Mouse (Mus musculus): ENCODE measurements around the gene Cnih3.

Gene Cnih3

DNA sequence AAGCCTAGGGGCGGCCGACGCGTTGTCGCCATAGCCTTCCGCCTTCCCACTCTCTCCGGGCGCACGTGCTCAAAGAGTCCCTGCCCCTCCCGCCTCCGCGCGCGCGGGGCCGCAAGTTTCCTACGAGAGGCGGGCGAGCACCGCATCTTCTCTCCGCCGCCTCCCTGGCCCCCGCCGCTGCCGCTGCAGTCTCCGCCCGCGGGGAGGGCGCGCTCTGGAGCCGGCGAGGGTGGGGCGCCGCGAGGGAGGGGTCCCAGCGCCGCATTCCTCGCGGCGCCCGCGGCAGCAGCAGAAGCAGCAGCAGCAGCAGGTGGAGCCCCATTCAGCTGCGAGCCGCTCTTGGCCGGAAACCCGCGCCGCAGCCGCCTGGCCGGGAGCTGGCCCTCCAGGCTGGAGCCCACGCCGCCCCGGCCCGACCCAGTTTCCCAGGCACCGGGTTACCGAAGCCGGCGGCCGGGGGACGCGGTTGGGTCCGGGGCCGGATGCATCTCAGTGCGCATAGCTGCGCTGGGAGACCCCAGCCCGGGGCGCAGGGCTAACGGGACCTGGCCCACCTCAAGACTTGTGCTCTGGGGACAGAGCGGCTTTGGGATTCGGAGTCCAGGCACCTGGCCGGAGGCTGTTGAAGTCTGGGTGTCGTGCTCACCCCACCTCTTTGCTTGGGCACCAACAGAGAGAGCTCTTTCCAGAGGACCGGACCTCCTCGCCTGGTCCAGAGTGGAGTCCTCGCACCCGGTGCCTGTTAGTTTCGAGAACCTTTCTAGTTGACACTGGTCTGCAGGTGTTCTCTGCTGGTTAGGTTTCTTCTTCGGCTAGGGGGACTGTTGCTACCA is at the start of gene Cnih3:
TSS of gene Cnih3 (plus strand) at position 262 of the 833 bp plus-strand sequence.
- DNase-seq, result peak; percentile 6 to 35

DNA sequence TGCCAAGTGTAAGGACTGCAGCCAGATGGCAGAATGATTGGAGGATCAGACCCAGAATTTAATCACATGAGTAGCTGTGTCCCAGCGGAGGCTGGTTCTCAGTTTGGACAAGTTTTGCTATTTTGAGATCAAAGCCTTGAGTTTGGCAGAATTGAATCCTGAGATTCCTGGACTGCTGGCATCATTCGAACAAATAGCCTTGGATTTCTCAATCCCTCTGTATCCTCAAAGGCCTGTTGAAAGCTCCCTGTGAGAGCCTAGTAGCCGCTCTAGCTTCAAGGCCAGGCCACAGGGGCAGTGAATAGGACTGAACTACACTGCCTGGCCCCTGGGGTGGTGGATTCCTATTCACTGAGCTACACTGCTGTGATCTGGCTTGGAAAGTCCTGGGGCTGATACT is 44.4 kb upstream of the Cnih3 start:
- no peak for DNase-seq

- no peak for DNase-seq
Observed at GRCm38 (mm10) chr1:181310712-181311111, 41.7 kb upstream of the Cnih3 start.

DNA sequence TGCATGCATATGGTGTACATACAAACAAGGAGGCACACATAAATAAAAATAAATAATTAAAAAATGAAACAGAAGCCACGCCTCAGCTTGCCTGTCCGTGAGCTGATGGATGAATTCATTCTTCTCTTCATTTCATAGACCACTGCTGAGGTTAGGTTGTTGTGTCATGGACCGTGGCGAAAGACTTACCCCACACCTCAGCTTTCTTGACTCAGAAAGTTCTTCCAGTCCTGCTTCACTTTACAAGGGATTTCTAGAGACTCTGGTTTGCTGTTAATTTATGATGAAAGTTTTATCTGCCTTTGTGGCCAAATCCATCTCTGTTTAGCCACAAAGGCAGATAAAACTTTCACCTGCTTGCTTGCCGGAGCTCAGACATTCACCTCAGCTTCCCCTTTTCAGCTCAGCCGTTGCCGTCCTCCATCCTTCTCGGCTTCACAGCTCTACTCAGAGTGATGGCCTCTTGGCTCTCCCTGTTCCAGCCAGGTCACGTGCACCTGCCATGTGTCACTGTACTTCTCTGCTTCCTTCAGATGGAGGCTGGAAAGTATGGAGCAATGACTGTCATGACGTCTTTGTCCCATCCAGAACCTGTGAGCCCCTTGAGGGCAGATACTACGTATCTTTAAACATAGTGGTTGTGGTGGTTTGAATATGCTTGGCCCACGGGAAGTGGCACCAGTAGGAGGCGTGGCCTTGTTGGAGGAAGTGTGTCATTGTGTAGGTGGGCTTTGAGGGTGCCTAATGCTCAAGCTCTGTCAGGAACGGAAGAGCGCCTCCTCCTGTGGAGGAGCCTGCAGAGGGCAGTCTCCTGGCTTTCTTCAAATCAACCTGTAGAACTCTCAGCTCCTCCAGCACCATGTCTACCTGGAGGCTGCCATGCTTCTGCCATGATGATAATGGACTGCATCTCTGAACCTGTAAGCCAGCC is 40.0 kb upstream of the Cnih3 start:
- no peak for DNase-seq

- no peak for DNase-seq
Observed at GRCm38 (mm10) chr1:181313046-181313415, 39.4 kb upstream of the Cnih3 start.

DNA sequence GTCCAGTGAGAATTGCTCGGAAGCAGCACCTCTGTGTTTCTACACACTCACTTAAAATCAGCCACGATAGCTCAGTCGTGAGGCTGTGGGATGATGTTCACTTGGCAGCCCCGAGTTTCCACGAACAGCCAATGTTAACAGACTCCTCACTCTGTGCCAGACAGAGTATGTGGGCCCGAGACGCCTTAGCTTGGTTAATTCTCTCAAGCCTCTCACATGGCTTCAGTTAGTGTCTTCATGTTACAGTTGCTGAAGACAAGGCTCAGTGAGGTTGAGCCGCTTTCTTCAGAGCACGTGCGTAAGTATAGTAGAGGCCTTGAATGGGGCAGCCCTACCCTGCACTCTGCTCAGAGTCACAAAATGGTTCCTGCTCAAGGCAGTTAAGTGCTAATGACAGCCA is 38.1 kb upstream of the Cnih3 start:
- no peak for DNase-seq

DNA sequence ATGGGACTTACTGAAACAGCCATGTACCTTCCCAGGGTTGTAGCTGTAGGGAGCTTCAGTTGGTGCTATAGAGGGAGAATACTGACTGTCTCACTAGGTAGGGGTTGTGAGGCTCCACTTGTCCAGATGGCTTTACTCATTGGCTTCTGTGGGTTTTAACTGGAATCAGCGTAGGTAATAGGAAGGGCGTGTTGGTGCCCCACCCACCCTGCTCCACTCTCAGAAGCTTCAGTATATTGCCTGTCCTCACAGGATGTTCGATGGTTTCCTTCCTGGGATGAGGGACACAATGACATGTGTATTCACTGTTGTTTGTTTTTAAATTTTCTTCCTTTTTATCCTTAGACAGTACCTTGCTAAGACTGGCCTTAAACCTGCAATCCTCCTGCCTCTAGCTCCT is 37.1 kb upstream of the Cnih3 start:
- peak in 1 of 2 experiments; percentile 3 for DNase-seq

DNA sequence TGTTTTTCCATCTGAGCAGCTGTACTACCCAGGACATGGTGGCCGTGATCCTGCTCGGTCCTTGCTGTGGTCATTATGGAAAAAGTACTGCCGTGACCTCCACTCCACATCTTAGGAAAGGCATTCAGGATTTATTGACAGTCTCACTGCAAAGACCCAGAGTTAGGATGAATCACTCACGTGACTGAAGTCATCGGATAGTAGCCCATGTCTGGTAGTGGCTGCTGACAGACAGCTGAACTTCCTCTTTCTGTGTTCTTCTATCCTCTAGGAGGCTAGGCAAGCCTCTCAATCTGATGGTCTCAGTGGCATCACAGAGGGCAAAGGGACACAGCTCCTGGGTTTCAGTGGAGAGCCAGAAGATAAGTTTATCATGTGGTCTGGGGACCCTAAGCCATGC is 35.9 kb upstream of the Cnih3 start:
- DNase-seq, result no peak

- no peak for DNase-seq
Observed at GRCm38 (mm10) chr1:181319466-181319865, 33.0 kb upstream of the Cnih3 start.

DNA sequence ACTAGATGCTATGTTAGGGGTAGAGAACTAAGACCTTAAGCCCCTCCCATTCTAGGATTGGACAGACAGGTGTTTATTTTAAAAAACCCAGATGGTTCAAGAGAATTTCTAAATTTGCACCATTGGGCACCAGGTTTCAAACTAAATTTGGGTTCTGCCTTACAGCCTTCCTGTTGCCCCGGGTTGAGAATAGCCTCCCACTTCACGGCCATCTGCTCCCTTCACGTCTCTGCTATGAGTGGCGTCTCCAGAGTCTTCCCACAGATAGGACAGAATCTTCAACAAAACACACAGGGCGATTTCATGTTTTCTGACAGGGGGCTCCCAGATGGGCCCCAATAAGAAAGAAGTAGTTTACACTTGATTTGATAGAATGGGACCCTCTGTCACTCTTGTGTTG is 31.3 kb upstream of the Cnih3 start:
- no peak for DNase-seq

GRCm38 (mm10) chr1:181323134-181323533 is 29.3 kb upstream of the Cnih3 start:
- DNase-seq, result no peak

DNA sequence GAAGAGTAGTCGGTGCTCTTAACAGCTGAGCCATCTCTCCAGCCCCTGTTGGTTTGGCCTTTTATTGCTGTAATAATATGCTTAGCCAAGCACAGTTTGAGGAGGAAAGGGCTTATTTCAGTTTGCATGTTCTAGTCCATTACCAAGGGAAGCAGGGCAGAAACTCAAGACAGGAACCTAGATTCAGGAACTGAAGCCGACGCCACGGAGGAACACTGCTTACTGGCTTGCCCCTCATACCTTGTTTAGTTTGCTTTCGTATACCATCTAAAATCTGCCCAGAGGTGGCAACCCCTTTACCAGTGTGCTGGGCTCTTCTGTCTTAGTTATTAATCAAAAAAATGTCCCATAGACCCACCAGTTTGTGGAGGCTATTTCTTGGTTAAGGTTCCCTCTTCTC is 25.3 kb upstream of the Cnih3 start:
- no peak for DNase-seq

- no peak for DNase-seq
Observed at GRCm38 (mm10) chr1:181327636-181328420, 24.6 kb upstream of the Cnih3 start.

- no peak for DNase-seq
Observed at GRCm38 (mm10) chr1:181329110-181329509, 23.3 kb upstream of the Cnih3 start.

GRCm38 (mm10) chr1:181332597-181332996 is 19.8 kb upstream of the Cnih3 start:
- DNase-seq, result no peak

DNA sequence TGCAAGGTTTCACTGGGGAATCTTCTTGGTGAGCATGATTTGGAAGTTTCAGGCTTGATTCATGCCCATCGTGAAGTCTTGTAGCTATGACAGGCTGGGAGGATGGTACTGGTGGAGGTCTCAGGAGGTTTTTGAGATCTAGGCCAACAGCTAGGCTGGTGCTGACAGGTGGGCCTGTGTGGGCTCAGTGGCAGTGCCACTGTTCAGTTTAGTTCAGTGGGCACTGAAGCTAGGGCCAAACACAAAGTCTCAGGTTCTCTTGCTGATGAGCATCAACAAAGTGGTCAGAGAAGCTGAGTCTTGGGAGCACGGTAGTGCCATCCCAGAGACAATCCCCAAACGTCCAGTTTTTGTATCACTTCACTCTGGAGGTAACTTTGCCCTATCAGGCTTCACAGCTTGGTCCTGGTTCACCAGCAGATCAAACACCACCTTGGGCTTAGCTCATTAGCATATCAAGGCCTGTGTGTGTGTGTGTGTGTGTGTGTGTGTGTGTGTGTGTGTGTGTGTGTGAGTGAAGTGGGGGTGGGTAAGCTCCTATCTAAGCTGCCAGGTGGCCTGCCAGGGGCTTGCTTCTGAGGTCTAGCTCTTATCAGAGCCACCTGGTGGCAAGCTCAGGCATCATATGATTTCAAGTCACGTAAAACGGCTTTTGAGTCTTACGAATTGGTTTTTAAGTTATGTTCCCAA is 18.0 kb upstream of the Cnih3 start:
- no peak for DNase-seq

DNA sequence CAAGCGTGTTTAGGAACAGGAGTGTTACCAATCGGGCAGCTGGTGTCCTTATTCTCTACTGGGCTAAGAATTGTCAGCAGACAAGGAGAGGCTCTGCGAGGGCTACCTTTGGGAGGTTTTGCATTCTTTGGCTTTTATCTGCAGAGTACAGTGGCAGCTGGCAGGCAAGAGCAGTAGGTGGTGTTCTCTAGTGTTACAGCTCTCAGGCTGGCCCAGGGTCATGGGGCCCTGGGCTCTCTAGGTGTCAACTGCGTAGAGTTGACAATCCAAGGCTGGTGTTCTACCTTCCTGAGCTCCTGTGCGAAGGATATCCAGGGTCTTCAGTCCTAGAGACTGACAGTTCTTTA is 17.4 kb upstream of the Cnih3 start:
- DNase-seq, result no peak

- DNase-seq, result no peak
Observed at GRCm38 (mm10) chr1:181335388-181335787, 17.0 kb upstream of the Cnih3 start.

DNA sequence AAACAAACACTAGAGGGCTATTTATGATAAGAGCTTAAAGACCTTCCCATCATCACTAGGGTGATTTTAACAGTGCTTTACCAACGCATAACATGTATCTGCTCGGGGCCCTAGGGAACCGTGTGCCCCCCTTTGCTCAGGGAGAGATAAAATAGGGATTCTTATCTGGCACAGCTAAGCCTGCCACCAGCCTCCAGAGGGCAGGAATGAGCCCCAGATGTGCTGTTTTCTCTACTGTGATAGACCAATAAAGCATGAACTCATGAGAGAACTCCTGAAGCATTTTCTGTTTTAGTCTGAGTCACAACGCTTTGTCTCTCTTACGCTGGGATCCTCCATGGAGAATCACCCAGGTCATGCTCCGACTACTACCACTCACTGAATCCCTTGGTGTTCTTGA is 15.6 kb upstream of the Cnih3 start:
- DNase-seq, result no peak

DNA sequence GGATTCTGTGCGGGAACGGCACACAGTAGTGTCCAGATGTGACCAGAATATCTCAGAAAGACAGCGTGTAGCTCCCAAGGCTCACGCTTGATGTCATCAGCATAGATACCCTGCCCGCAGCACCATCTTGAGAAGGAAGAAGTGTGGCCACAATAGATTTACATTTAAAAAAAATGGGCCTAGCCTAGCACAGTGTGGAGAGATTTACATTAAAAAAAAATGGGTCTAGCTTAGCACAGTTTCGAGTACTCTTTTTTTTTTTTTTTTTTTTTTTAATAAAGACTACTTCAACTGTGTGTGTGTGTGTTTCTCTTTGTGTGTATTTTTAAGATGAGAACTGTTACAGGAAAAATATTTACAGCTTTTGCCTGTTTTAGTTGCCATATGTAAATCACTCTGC is 13.3 kb upstream of the Cnih3 start:
- DNase-seq, result no peak

GRCm38 (mm10) chr1:181345547-181345946 is 6.9 kb upstream of the Cnih3 start:
- DNase-seq, result peak; percentile 38 to 68

DNA sequence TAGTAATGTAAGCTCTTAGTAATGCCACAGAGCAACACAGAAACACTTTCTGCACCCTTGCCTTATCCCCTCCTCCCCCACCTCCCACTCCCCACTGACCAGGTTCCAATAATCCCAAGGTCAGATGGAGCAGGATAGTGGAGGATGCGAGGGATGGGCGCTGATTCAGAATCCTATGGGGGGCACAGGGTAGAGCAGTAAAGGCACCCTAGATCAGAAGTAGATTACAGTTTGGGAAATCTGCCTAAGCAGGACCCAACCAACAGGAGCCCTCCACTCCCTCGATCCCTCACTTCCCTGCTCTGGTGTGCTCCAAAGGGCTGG is 423 bp upstream of the Cnih3 start:
- no peak for DNase-seq
